Mouse (Mus musculus) CD8-positive naive resting alpha-beta T cell, adult 57 days (primary cell): Measurements from ENCODE around the gene Tmem39b. TPM values are rescaled to one million over a fixed set of nuclear protein-coding genes. Genes with fewer than 3 reads are reported as not detected.

ENCODE experiments used
- total RNA-seq: library from RNA; stranded (reverse); gene quantifications from one replicate; pipeline ENCODE4 v1.2.4, GENCODE M21; 2023

Tmem39b gene
- total RNA-seq = 7.5 TPM

GRCm38 (mm10) chr4:129696158-129696985, at the start of gene Tmem39b:
Gene Tmem39b, minus strand, starts transcription at chr4:129696838.

GRCm38 (mm10) chr4:129742232-129743009, 45.8 kb upstream of the Tmem39b start, which contains the start of gene Khdrbs1:
Gene Khdrbs1, minus strand, starts transcription at chr4:129742303.

GRCm38 (mm10) chr4:129672083-129672877, 24.4 kb downstream of the Tmem39b start, which contains the start of gene Kpna6:
Gene Kpna6, minus strand, starts transcription at chr4:129672767.

GRCm38 (mm10) chr4:129640638-129641467, 55.8 kb downstream of the Tmem39b start, which contains the start of gene Txlna:
Gene Txlna, minus strand, starts transcription at chr4:129641065.

Other genes starting within 250 kb of the Tmem39b start
- gene Bsdc1, start 235.3 kb downstream of the Tmem39b start, total RNA-seq = 107 TPM
- gene Tssk3, start 205.8 kb downstream of the Tmem39b start, total RNA-seq = not detected
- gene Fam229a, start 205.6 kb downstream of the Tmem39b start, total RNA-seq = 3.3 TPM
- 11.4 TPM for gene Marcksl1, start 183.3 kb downstream of the Tmem39b start, total RNA-seq
- 118 TPM for gene Hdac1, start 154.1 kb downstream of the Tmem39b start, total RNA-seq
- 906 TPM for gene Lck, start 123.2 kb downstream of the Tmem39b start, total RNA-seq
- not detected for gene Fam167b, start 118.3 kb downstream of the Tmem39b start, total RNA-seq
- 175 TPM for gene Eif3i, start 96.2 kb downstream of the Tmem39b start, total RNA-seq
- 118 TPM for gene Tmem234, start 96.2 kb downstream of the Tmem39b start, total RNA-seq
- gene Dcdc2b, start 82.6 kb downstream of the Tmem39b start, total RNA-seq = 4.2 TPM
- 21.0 TPM for gene Iqcc, start 77.7 kb downstream of the Tmem39b start, total RNA-seq
- 10.4 TPM for gene Ccdc28b, start 72.9 kb downstream of the Tmem39b start, total RNA-seq
- gene Txlna, start 55.8 kb downstream of the Tmem39b start, total RNA-seq = 79.9 TPM
- gene Kpna6, start 24.1 kb downstream of the Tmem39b start, total RNA-seq = 32.0 TPM
- gene Khdrbs1, start 45.5 kb upstream of the Tmem39b start, total RNA-seq = 131 TPM
- 285 TPM for gene Ptp4a2, start 114.4 kb upstream of the Tmem39b start, total RNA-seq
- gene Spocd1, start 232.4 kb upstream of the Tmem39b start, total RNA-seq = not detected